Comparison of ENCODE assay signal across 13 mouse cellular contexts in genomic region chr2:28537634-28537920, GRCm38 (mm10). TPM values are rescaled to one million over a fixed set of nuclear protein-coding genes. Genes with fewer than 3 reads are reported as not detected.
DNase-seq lines count a peak whose midpoint lies in the region; ATAC-seq lines count a peak whose summit lies in the region.
"Had no signal": no experiment of that assay in that cellular context is flagged by ENCODE, and none has a peak within 500 bp of the region (broad histone marks: within the 10 kb centered on the region; RNA-seq: fewer than 3 reads in every experiment).

No protein-coding gene starts in this region.

- no peaks in the 10 kb centered on the region for H3K27me3 ChIP-seq in limb, embryonic 10.5 days (ENCODE audit: low read depth, poor library complexity, severe bottlenecking)
- no peaks in the 10 kb centered on the region for H3K27me3 ChIP-seq in stomach, embryonic 16.5 days (ENCODE audit: control insufficient read depth, insufficient read depth, low read length)
- H3K27me3 ChIP-seq: limb, embryonic 12.5 days; lung, embryonic 15.5 days; Patski had no signal

- WGBS in limb, embryonic 10.5 days = 61% methylated on average over 4 of the region's 4 CpGs
- WGBS in stomach, embryonic 16.5 days = 36% methylated on average over 4 of the region's 4 CpGs

- no peaks in the 10 kb centered on the region for H3K9me3 ChIP-seq in limb, embryonic 10.5 days (replicated peaks)
- no peaks in the 10 kb centered on the region for H3K9me3 ChIP-seq in stomach, embryonic 16.5 days (replicated peaks; ENCODE audit: control insufficient read depth, low read length)
- H3K9me3 ChIP-seq: limb, embryonic 12.5 days; lung, embryonic 15.5 days had no signal

- DNase-seq in cerebellum, adult 9-11 months = peak; percentile 55
- peak; percentile 68 to 77 for DNase-seq in right cerebral cortex, postnatal 10 days (ENCODE audit: low spot score in 2 of 2)
- no peak for DNase-seq in right cerebral cortex, postnatal 4 days
- no peak for DNase-seq in limb, embryonic 10.5 days (ENCODE audit: low spot score)
- DNase-seq in left cerebral cortex, postnatal 25 days (ENCODE audit: low spot score in 2 of 2) = no peak
- DNase-seq in T-cell, adult 2 months (ENCODE audit: low spot score) = no peak
- DNase-seq: kidney, postnatal 4 days had no signal

- intact Hi-C loops in left cerebral cortex, postnatal 25 days (cut with DNase I) = no loop called here

- H3K27ac ChIP-seq in limb, embryonic 10.5 days = 0 out of 2 replicates have a peak overlapping the region, but pooled peaks have one; percentile 75
- peak overlapping the region; percentile 90 for H3K27ac ChIP-seq in stomach, embryonic 16.5 days (ENCODE audit: low read length)
- H3K27ac ChIP-seq: limb, embryonic 12.5 days; lung, embryonic 15.5 days had no signal

- H3K36me3 ChIP-seq in limb, embryonic 10.5 days = peaks cover 43% of the 10 kb centered on the region
- 0 out of 2 replicates have a peak, but pooled peaks cover 3% of the 10 kb centered on the region for H3K36me3 ChIP-seq in stomach, embryonic 16.5 days (ENCODE audit: control insufficient read depth, insufficient read depth, low read length)

- H3K4me1 ChIP-seq in limb, embryonic 10.5 days = peaks cover 81% of the 10 kb centered on the region
- peaks cover 77% of the 10 kb centered on the region for H3K4me1 ChIP-seq in stomach, embryonic 16.5 days (ENCODE audit: control insufficient read depth, insufficient read depth, low read length)

- H3K4me2 ChIP-seq in stomach, embryonic 16.5 days (ENCODE audit: low read depth, low read length) = no peak overlapping the region
- H3K4me2 ChIP-seq: limb, embryonic 12.5 days; lung, embryonic 15.5 days had no signal

- no peak overlapping the region for H3K4me3 ChIP-seq in limb, embryonic 10.5 days
- H3K4me3 ChIP-seq in stomach, embryonic 16.5 days (replicated peaks; ENCODE audit: low read length) = no peak overlapping the region
- H3K4me3 ChIP-seq: limb, embryonic 12.5 days; lung, embryonic 15.5 days had no signal

- H3K9ac ChIP-seq in stomach, embryonic 16.5 days (ENCODE audit: low read length) = no peak overlapping the region
- H3K9ac ChIP-seq: limb, embryonic 12.5 days; lung, embryonic 15.5 days had no signal

- no peak for ATAC-seq in cerebellum, adult (ENCODE audit: insufficient number of reproducible peaks, low FRiP score, low TSS enrichment)
- ATAC-seq in stomach, embryonic 16.5 days (ENCODE audit: insufficient read depth, low FRiP score) = no peak
- ATAC-seq: Patski had no signal

RNA-seq across cellular contexts. Expression of gene Ralgds, which starts 24.7 kb away (rescaled TPM):
- polyA plus RNA-seq in limb, embryonic 10.5 days (2016; fragmentation: Nextera tagmentation; extraction: Ambion mirVana) = 46.7 and 58.9 TPM in 2 replicates
- 24.6 and 28.2 TPM in 2 replicates for polyA plus RNA-seq in stomach, embryonic 16.5 days (2015; fragmentation: Nextera tagmentation; extraction: Ambion mirVana)
- total RNA-seq in left cerebral cortex, postnatal 25 days (2021) = 10 to 100 TPM; 86.4 to 92.7 TPM

RNA-seq across cellular contexts. Expression of gene Cel, which starts 25.6 kb away (rescaled TPM):
- polyA plus RNA-seq in limb, embryonic 10.5 days (2016; fragmentation: Nextera tagmentation; extraction: Ambion mirVana) = not detected in 2 replicates
- 562 and 718 TPM in 2 replicates for polyA plus RNA-seq in stomach, embryonic 16.5 days (2015; fragmentation: Nextera tagmentation; extraction: Ambion mirVana)
- total RNA-seq in left cerebral cortex, postnatal 25 days (2021) = not detected
- total RNA-seq: heart, postnatal 36 days had no signal
- polyA plus RNA-seq: limb, embryonic 12.5 days; lung, embryonic 15.5 days; Patski had no signal

RNA-seq across cellular contexts. Expression of gene Gm10134, which starts 31.7 kb away (rescaled TPM):
- polyA plus RNA-seq in limb, embryonic 10.5 days (2016; fragmentation: Nextera tagmentation; extraction: Ambion mirVana) = not detected in 2 replicates
- 7.4 and 8.9 TPM in 2 replicates for polyA plus RNA-seq in stomach, embryonic 16.5 days (2015; fragmentation: Nextera tagmentation; extraction: Ambion mirVana)
- 1 to 10 TPM; 1.1 to 1.2 TPM for total RNA-seq in left cerebral cortex, postnatal 25 days (2021)
- polyA plus RNA-seq: Patski had no signal

RNA-seq across cellular contexts. Expression of gene Gbgt1, which starts 40.9 kb away (rescaled TPM):
- not detected in 2 replicates for polyA plus RNA-seq in limb, embryonic 10.5 days (2016; fragmentation: Nextera tagmentation; extraction: Ambion mirVana)
- 3.2 and 3.5 TPM in 2 replicates for polyA plus RNA-seq in stomach, embryonic 16.5 days (2015; fragmentation: Nextera tagmentation; extraction: Ambion mirVana)
- total RNA-seq in left cerebral cortex, postnatal 25 days (2021) = 1 to 10 TPM; 2.5 to 2.7 TPM
- polyA plus RNA-seq: Patski had no signal

RNA-seq across cellular contexts. Expression of gene Gtf3c5, which starts 46.0 kb away (rescaled TPM):
- 69.9 and 71.6 TPM in 2 replicates for polyA plus RNA-seq in limb, embryonic 10.5 days (2016; fragmentation: Nextera tagmentation; extraction: Ambion mirVana)
- 37.2 and 38.2 TPM in 2 replicates for polyA plus RNA-seq in stomach, embryonic 16.5 days (2015; fragmentation: Nextera tagmentation; extraction: Ambion mirVana)
- 10 to 100 TPM; 16.5 to 17.8 TPM for total RNA-seq in left cerebral cortex, postnatal 25 days (2021)

Comparison
In these comparisons a context has a peak if more than half of its experiments do, and no peak if none do; other contexts are left out.
1. DNase-seq: peak in cerebellum, adult 9-11 months (single experiment) and right cerebral cortex, postnatal 10 days (2 of 2); none in right cerebral cortex, postnatal 4 days (single experiment), limb, embryonic 10.5 days (single experiment), left cerebral cortex, postnatal 25 days (0 of 2) and T-cell, adult 2 months (single experiment).
2. RNA of gene Cel, which starts 25.6 kb away (polyA plus RNA-seq): 562 to 718 TPM in stomach, embryonic 16.5 days; not detected in limb, embryonic 10.5 days; every median in the first group is over 100 times any median in the second.